Mouse (Mus musculus): Measurements from ENCODE around the gene Lyz1. TPM values are rescaled to one million over a fixed set of nuclear protein-coding genes. Genes with fewer than 3 reads are reported as not detected.
"Not testable (repeated sequence)": the region's sequence is repeated elsewhere in the genome, so short reads cannot be mapped to it uniquely, and the experiment has no call there.

The Lyz1 gene
- polyA plus RNA-seq, 1 experiment from 2014 or later = 0.29 TPM

GRCm38 (mm10) chr10:117284578-117285520 is 7.8 kb downstream of the Lyz1 start:
- Histone ChIP-seq H3K4me3 (ENCODE audit: low read depth, low read length) (no peak overlapping the region), H3K27ac (replicated peaks) (no peak overlapping the region), H3K9ac (ENCODE audit: low read length) (no peak overlapping the region), H3K4me1 (replicated peaks; ENCODE audit: control insufficient read depth, insufficient read depth) (0 out of 2 replicates have a peak, but pooled peaks cover 2% of the 10 kb centered on the region), H3K36me3 (ENCODE audit: control insufficient read depth, insufficient read depth, low read length) (no peaks in the 10 kb centered on the region), H3K4me2 (replicated peaks; ENCODE audit: low read depth) (no peak overlapping the region), H3K9me3 (ENCODE audit: control insufficient read depth, low read length) (no peaks in the 10 kb centered on the region), H3K27me3 (ENCODE audit: control insufficient read depth, insufficient read depth, low read length) (no peaks in the 10 kb centered on the region)
- TF ChIP-seq CTCF (IDR thresholded peaks at IDR 0.05; ENCODE audit: low read depth) (no peak), EP300 (optimal IDR thresholded peaks at IDR 0.05) (no peak)
- 79% methylated on average over 10 of the region's 10 CpGs for WGBS
- ATAC-seq (ENCODE audit: low FRiP score, low TSS enrichment) (no peak), DNase-seq (ENCODE audit: low spot score) (no peak)

GRCm38 (mm10) chr10:117283871-117284577 is 8.6 kb downstream of the Lyz1 start:
- WGBS = 78% methylated on average over 7 of the region's 7 CpGs
- H3K9me3 ChIP-seq (ENCODE audit: control insufficient read depth, low read length) = no peaks in the 10 kb centered on the region

GRCm38 (mm10) chr10:117283196-117283595 is 9.5 kb downstream of the Lyz1 start:
- not testable (repeated sequence) for ATAC-seq (ENCODE audit: low FRiP score, low TSS enrichment)

More at GRCm38 (mm10) chr10:117283871-117284577, 8.6 kb downstream of the Lyz1 start:
- Histone ChIP-seq H3K9ac (ENCODE audit: low read length) (no peak overlapping the region), H3K27ac (replicated peaks) (no peak overlapping the region), H3K4me2 (replicated peaks; ENCODE audit: low read depth) (no peak overlapping the region), H3K27me3 (ENCODE audit: control insufficient read depth, insufficient read depth, low read length) (no peaks in the 10 kb centered on the region), H3K36me3 (ENCODE audit: control insufficient read depth, insufficient read depth, low read length) (no peaks in the 10 kb centered on the region), H3K4me3 (ENCODE audit: low read depth, low read length) (no peak overlapping the region), H3K4me1 (replicated peaks; ENCODE audit: control insufficient read depth, insufficient read depth) (0 out of 2 replicates have a peak, but pooled peaks cover 2% of the 10 kb centered on the region)
- TF ChIP-seq EP300 (optimal IDR thresholded peaks at IDR 0.05) (no peak), CTCF (IDR thresholded peaks at IDR 0.05; ENCODE audit: low read depth) (no peak)
- ATAC-seq (ENCODE audit: low FRiP score, low TSS enrichment) (no peak), DNase-seq (ENCODE audit: low spot score) (no peak)

GRCm38 (mm10) chr10:117282551-117282950 is 10.1 kb downstream of the Lyz1 start:
- 68% methylated on average over 2 of the region's 2 CpGs for WGBS
- Histone ChIP-seq H3K9ac (ENCODE audit: low read length) (no peak overlapping the region), H3K4me3 (ENCODE audit: low read depth, low read length) (no peak overlapping the region), H3K4me1 (replicated peaks; ENCODE audit: control insufficient read depth, insufficient read depth) (0 out of 2 replicates have a peak, but pooled peaks cover 2% of the 10 kb centered on the region), H3K4me2 (replicated peaks; ENCODE audit: low read depth) (no peak overlapping the region), H3K27ac (replicated peaks) (no peak overlapping the region), H3K27me3 (ENCODE audit: control insufficient read depth, insufficient read depth, low read length) (no peaks in the 10 kb centered on the region), H3K36me3 (ENCODE audit: control insufficient read depth, insufficient read depth, low read length) (no peaks in the 10 kb centered on the region), H3K9me3 (ENCODE audit: control insufficient read depth, low read length) (no peaks in the 10 kb centered on the region)
- no peak for DNase-seq (ENCODE audit: low spot score)
- TF ChIP-seq EP300 (optimal IDR thresholded peaks at IDR 0.05) (no peak), CTCF (IDR thresholded peaks at IDR 0.05; ENCODE audit: low read depth) (no peak)
- ATAC-seq (ENCODE audit: low FRiP score, low TSS enrichment) = no peak

More at GRCm38 (mm10) chr10:117283196-117283595, 9.5 kb downstream of the Lyz1 start:
- not testable (repeated sequence) for H3K9ac ChIP-seq (ENCODE audit: low read length); H3K36me3 ChIP-seq (ENCODE audit: control insufficient read depth, insufficient read depth, low read length); H3K4me3 ChIP-seq (ENCODE audit: low read depth, low read length); H3K9me3 ChIP-seq (ENCODE audit: control insufficient read depth, low read length); H3K27ac ChIP-seq (replicated peaks); H3K4me1 ChIP-seq (replicated peaks; ENCODE audit: control insufficient read depth, insufficient read depth); H3K4me2 ChIP-seq (replicated peaks; ENCODE audit: low read depth); H3K27me3 ChIP-seq (ENCODE audit: control insufficient read depth, insufficient read depth, low read length); DNase-seq (ENCODE audit: low spot score)
- WGBS = 90% methylated on average over 4 of the region's 4 CpGs

- Histone ChIP-seq H3K4me1 (replicated peaks; ENCODE audit: control insufficient read depth, insufficient read depth) (0 out of 2 replicates have a peak, but pooled peaks cover 2% of the 10 kb centered on the region), H3K4me2 (replicated peaks; ENCODE audit: low read depth) (no peak within 1 kb of the TSS), H3K27me3 (ENCODE audit: control insufficient read depth, insufficient read depth, low read length) (no peaks in the 10 kb centered on the region), H3K36me3 (ENCODE audit: control insufficient read depth, insufficient read depth, low read length) (no peaks in the 10 kb centered on the region), H3K9me3 (ENCODE audit: control insufficient read depth, low read length) (no peaks in the 10 kb centered on the region), H3K9ac (ENCODE audit: low read length) (no peak within 1 kb of the TSS), H3K27ac (replicated peaks) (peak within 1 kb of the TSS; percentile 67), H3K4me3 (ENCODE audit: low read depth, low read length) (no peak within 1 kb of the TSS)
- 33% methylated on average over 4 of the region's 4 CpGs for WGBS
- peak; percentile 38; the same call in 1 of the 2 replicates for ATAC-seq (ENCODE audit: low FRiP score, low TSS enrichment)
- no peak for DNase-seq (ENCODE audit: low spot score)
- TF ChIP-seq CTCF (IDR thresholded peaks at IDR 0.05; ENCODE audit: low read depth) = no peak
- TF ChIP-seq EP300 (optimal IDR thresholded peaks at IDR 0.05) = no peak
These were observed 10.6 kb downstream of the Lyz1 start, which contains the start of gene Lyz2 for GRCm38 (mm10) chr10:117282049-117282448. Gene Lyz2 (minus strand): TSS chr10:117282321.
